Mouse (Mus musculus) testis, adult 2 months (tissue): ENCODE data around the gene Fpgt.

Experiments
- CTCF ChIP-seq: fragments of 200-500 bp; IDR thresholded peaks from 2 replicates; pipeline ENCODE4 v1.5.1; 2012; ENCODE audit warnings: low read depth, mild to moderate bottlenecking, inconsistent platforms, low read length, moderate library complexity; ENCODE audit not compliant: control insufficient read depth, insufficient read depth, insufficient replicate concordance
- POLR2A ChIP-seq: fragments of 200-500 bp; IDR thresholded peaks from 2 replicates; pipeline ENCODE4 v1.6.1; 2012; ENCODE audit warnings: low read depth, mild to moderate bottlenecking, inconsistent platforms, low read length, moderate library complexity; ENCODE audit not compliant: control insufficient read depth

GRCm38 (mm10) chr3:155141047-155141446 lies 47.8 kb upstream of the Fpgt start:
- TF ChIP-seq POLR2A: no peak
- TF ChIP-seq CTCF: no peak
